Mouse (Mus musculus): ENCODE measurements at regions not wholly inside any gene's neighbourhood (a gene's known extent, or its start where the extent isn't known, plus 50 kb on each side); places are given as distances from the start of the nearest gene placed in this dataset.

DNA sequence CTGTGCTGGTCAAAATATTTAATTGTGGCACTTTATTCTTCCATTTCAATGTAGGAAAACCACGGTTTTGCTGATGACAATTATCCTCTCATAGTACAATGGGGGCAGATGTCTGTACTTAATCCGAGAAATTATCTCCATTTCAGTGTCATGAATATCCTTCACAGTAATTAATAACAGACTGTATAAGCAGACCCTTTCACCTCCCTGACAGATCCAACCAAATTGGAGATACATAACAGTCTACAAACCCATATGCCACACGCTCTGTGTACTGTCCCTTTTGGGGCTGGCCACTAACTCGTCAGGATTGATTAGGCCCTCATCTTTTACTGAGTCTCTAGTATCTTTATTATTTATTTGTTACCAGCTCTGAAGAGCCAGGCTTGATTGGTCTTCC lies 212.6 kb upstream of the Igfbp7 start:
- intact Hi-C loops (cut with DNase I), result no loop called here

DNA sequence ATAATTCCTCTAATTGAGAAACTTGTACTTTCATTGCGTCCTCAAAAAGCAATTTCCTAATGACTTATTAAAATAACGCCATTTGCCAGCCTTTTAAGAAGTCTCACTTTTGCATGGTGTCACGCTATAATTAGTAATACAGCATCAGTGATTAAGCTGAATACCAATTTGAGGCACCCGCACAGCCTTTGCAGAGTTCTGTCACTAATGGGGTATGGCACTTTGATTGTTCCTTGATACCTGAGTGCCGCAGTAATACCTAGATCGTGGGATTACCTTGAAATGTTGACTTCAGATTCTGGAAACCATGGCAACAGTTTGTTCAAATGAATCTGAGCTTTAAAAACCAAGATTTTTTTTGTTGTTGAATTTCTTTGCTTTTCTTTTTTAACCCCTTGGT lies 202.7 kb upstream of the Igfbp7 start:
- intact Hi-C loops (cut with DNase I), result no loop called here

DNA sequence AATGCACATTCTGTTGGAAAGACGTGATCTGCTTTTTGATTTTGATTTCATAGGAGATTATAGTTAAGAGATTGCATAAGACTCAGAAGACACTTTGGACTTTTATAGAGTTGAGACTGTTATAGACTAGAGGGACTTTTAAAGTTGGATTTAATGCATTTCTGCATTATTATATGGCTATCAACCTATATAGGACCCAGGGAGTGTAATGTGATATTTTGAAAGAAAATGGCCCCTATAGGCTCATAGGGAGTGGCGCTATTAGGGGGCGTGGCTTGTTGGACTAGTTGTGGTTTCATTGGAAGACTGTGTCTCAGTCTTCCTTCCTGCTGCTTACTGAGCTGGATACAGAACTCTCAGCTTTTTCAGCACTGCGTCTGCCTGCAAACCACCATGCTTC lies 186.9 kb upstream of the Igfbp7 start:
- intact Hi-C loops (cut with DNase I), result no loop called here

- intact Hi-C loops (cut with DNase I), result no loop called here
These were observed 181.4 kb upstream of the Igfbp7 start for GRCm38 (mm10) chr5:77589252-77589651.

GRCm38 (mm10) chr5:77581702-77582101 lies 173.9 kb upstream of the Igfbp7 start:
- intact Hi-C loops (cut with DNase I), result no loop called here

GRCm38 (mm10) chr5:77581106-77581638 lies 173.3 kb upstream of the Igfbp7 start:
- intact Hi-C loops (cut with DNase I), result no loop called here

GRCm38 (mm10) chr5:77579826-77580745 lies 172.2 kb upstream of the Igfbp7 start:
- intact Hi-C loops (cut with DNase I), result no loop called here

DNA sequence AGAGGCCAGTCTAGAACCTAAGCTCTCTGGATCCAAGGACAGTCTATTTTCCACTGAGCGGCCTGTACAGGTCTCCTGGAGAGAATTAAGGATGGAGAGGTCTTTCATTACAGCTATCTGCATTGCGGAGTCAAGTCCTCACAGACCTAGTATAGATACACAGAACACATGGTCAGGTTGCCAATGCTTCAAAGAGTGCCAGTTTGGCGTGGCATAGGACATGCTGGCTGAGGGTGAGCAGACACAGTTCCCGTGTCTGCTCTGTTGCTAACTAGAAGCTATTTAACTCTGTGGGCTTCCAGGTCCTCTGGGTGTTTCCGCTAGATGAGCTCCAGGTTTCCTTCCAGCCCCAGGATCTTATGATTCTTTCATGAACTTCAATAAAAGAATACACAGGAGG lies 169.0 kb upstream of the Igfbp7 start:
- intact Hi-C loops (cut with DNase I), result no loop called here

DNA sequence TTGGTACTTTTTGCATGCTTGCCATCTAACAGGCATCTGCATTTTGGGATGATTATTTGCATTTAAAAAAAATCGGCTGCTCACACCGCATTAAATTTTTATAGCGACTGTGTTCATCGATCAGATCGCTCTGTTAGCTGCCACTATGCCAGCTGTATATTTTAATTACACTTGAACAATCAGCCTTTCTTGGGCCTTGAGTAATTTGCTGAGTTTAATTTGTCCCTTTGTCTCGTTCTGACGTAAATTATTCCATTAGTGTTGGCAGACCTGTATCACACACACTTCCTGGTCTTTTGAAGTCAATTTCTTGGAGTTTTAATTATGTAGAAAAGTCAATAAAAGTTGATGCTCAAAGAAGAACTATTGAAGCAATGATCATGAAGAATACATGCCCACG lies 167.9 kb upstream of the Igfbp7 start:
- intact Hi-C loops (cut with DNase I), result no loop called here

DNA sequence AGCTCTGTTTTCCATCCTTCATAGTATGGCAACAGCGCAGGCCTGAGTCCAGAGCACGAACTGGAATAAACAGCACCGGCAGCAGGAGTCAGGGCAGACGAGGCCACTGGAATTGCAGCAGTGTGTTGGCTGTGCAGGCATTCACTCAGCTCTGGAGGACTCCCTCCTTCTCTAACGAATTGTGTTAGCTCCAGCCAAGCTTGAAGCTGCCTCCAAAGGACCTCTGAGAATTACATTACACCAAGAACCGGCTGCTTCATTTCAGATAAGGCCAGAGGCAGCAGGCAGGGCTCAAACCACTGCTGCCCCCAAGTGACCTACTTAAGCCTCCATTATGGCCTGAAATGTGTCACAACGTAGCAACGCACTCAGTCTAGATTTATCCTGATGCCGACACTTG lies 162.5 kb upstream of the Igfbp7 start:
- intact Hi-C loops (cut with DNase I), result no loop called here

- intact Hi-C loops (cut with DNase I), result no loop called here
These were observed 160.3 kb upstream of the Igfbp7 start for GRCm38 (mm10) chr5:77568121-77568520.

DNA sequence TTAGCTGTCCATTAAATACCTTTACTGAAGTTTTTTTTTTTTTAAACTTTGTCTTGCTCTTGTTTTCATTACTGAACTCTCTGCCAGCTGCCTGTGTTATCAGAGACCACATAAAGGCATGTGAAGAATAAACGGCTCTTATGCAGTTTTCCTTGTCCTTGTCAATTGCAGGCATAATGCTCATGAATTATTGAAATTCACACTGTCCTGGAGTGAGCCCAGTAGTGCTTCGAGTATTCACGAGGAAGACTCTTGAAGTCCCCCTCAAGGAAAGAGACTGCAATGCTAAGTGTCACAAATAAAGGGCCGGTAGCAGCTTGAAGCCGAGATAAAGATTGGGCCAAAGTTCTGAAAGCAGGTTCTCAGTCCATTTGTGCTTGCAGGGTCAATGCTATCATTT lies 144.7 kb upstream of the Igfbp7 start:
- intact Hi-C loops (cut with DNase I), result no loop called here

DNA sequence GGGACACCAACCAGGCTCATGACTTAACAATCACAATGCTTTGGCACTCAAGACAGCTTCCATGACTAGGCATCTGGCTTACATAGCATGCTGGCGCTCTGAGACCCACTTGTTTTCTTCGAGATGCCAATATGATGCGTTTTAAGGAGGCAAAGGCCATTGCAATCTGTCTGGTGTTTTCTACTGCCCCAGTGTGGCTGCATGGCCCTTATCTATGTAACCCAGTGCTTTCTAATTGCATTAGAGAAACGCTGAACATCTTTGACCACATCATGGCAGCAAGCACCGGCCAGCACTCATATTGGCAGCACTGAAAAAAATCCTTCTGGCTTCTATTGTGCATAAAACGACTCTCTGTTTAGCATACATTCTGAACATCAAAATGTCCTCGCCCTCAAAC lies 144.2 kb upstream of the Igfbp7 start:
- intact Hi-C loops (cut with DNase I), result no loop called here

DNA sequence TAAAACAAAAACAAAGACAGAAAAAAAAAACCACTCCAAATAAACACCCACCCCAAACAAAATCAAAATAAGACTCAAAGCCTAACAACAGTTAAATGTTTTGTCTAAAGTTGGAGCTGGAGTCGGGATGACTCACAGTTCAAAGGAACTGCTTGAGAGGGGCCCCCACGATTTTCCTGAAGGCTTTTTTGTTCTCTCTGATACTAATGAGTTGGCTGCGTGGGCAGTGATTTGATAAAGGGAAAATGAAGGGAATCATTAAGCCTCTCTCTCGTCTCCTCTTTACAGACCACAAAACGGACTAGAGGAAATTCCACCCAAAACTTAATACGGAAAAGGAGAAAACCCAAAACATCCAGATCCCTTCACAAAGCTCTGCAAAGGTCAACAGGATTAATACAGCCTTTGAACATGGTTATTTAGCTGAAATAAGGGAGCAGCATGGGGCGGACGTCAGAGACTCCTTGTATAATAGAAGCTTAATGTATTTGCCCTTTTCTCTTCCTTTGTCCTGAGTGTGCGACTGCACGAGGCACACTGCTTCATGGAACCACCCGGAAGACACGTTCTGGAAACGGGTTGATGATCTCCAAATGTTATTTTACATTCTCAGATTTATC lies 138.3 kb upstream of the Igfbp7 start:
- intact Hi-C loops (cut with DNase I), result no loop called here

DNA sequence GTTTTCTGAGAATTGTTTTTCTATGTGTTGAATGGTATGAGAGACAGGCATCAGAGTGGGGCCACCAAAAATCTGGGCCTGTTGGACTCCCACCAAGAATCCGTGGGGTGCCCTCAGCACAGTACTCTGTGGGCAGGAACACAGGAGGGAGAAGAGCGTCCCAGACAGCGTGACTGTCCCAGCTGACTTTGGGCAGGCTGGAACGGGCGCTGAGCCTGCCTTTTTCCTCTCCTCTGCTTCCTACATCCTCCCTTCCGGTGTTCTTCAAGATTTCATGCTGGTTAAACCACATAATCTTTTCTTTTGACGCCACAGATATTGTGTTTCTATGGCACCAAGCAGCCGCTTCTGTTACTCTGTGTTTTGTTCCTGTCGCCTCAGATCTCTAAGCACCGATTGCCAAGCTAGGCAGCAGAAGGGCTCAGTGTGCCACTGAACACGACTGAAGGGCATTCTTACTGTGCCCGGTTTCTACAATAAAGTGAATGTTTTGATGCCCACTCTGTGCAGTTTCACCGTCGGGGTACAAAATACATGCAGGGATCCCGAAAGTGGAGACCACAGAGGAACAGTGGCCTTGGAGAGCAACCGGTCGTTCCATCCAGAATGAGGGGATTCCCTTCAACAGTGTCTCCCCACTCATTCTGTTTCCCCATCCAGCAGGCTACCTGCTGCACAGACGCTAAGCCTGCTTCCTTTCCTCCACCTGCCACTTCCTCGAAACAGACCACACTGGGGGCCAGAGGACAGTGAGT lies 124.6 kb upstream of the Igfbp7 start:
- intact Hi-C loops (cut with DNase I), result no loop called here

DNA sequence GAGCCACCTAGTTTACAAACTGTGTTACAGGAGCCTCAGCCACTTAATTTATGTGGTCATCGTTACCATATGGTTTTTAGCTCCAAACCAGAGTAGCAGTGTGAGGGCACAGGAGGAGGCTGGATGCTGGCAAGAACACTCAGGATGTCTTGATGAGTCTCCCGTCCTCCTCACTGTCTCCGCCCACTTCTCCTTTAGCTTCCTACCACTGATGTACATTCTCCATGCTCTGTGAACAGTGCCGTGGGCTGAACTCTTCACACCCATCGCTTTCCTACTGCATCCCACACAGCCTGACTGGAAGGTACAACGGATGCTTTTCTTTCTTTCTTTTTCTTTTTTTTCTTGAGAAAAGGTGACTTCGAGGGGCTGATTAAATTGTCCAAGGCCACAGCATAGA lies 122.5 kb upstream of the Igfbp7 start:
- intact Hi-C loops (cut with DNase I), result no loop called here

GRCm38 (mm10) chr5:77517252-77517651 lies 109.4 kb upstream of the Igfbp7 start:
- intact Hi-C loops (cut with DNase I), result no loop called here

DNA sequence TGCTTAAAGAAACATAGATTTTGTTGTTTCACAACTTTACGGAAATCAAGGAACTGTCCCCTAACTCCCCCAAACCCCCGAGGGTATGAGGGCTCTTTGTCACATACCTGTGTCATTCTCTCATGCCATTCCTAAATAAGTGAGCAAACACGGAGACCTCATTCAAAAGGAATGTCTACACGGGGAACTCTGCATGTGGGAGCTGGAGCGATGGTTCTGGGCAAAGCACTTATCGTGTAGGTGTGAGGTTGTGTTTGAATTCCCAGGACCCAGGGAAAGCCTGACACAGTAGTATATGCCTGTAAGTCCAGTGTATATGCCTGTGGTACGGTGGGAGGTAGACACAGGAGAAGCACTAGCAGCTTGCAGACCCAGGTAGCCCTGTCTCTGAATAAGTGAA lies 107.6 kb upstream of the Igfbp7 start:
- intact Hi-C loops (cut with DNase I), result no loop called here

DNA sequence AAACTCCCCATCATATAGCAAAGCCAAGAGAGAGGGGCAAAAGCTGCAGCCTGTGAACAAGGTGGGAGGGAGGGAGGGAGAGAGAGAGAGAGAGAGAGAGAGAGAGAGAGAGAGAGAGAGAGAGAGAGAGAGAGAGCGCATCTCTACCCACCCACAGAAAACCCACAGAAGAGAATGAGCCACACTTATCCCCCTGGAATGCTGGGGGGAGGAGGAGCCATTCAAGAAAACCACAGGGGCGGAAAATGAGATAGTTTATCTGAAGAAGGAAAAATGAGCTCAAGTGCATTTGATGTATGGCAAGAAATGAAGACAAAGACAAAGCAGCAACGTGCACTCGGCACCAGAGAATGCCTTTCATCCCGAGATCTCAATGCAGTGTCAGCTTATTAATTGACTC lies 94.8 kb upstream of the Igfbp7 start:
- intact Hi-C loops (cut with DNase I), result no loop called here

DNA sequence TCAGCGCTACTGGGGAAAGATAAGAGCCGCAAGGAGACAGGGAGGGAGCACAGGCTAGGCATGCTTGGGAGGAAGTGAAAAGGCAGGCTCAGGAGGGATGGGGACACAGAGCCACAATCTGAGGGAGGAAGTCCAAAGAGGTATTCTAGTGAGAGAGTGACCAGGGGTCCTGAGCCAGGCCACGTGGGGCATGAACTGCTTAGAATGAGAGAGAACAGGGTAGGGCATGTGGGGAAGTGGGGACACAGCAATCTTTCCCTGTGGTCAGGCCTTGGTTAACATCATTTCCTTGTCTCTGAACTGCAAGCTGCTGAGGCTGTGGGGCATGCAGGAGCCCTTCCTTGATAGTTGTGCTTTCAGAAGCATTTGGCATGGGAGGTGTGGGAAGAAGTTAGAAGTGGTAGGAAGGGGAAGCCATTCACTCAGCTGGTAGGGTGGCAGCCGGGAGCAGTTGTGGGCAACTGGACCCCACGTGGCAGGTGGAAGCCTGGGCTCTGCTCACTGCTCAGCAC lies 92.2 kb upstream of the Igfbp7 start:
- intact Hi-C loops (cut with DNase I), result no loop called here

- intact Hi-C loops (cut with DNase I), result no loop called here
These were observed 86.8 kb upstream of the Igfbp7 start for GRCm38 (mm10) chr5:77494601-77495000.

GRCm38 (mm10) chr5:77488969-77489368 lies 81.1 kb upstream of the Igfbp7 start:
- intact Hi-C loops (cut with DNase I), result no loop called here
